Mouse (Mus musculus): Measurements from ENCODE around the gene 0610040J01Rik. TPM values are rescaled to one million over a fixed set of nuclear protein-coding genes. Genes with fewer than 3 reads are reported as not detected.
A peak's percentile ranks its signal among the peaks of the same experiment; 100 is the strongest.

Gene 0610040J01Rik
- polyA plus RNA-seq, 1 experiment from 2014 or later, result 1.4 TPM

DNA sequence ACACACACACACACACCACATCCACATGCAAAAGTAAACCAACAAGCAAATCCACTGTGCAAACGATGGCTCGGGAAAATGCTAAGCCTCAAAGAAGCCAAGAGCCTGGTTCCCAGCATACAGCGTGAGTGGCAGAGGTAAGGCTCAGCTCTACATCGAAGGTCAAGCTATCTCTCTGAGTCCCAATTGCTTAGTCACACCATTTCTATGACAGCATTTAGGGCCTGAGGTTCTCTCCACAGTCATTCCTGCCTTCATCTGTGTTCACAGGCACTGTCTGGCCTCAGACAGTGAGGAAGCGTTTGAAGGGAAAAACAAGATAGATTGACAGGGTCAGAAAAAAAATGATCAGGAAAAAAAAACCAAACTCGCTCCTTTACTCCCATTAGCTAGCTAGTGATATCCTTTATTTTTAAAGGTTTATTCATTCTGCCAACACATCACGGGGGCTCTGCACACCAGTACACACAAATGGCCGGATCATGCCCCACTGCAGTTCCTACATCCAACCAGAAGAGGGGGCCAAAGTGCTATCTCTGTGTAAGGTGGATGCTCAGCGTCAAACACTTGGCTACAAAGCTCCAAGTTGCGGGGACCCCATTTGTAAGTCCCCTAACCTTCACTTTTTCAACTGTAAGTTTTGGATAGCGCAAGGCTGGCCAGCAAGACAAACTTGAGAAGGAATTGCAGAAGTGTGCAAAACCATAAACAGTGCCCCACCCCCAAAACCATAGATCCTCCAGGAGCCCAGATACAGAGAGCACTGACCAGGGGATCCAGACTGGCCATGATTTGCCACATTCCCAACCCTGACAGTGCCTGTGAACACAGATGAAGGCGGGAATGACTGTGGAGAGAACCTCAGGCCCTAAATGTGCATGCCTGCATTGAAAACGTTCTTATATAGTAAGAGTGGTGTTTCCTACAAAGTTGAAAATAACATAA, 94.3 kb downstream of the 0610040J01Rik start:
- no peak for ATAC-seq (replicated peaks; ENCODE audit: insufficient number of reproducible peaks, insufficient read depth, low FRiP score, low read depth)
- peaks cover 35% of the 10 kb centered on the region for H3K27me3 ChIP-seq
- 37% methylated on average over 13 of the region's 13 CpGs for WGBS

GRCm38 (mm10) chr5:63907513-63907912, 95.3 kb downstream of the 0610040J01Rik start:
- Histone ChIP-seq H3K36me3 (no peaks in the 10 kb centered on the region), H3K9ac (no peak overlapping the region), H3K4me2 (no peak overlapping the region), H3K4me1 (replicated peaks) (no peaks in the 10 kb centered on the region; the same call in 1 of the 2 replicates), H3K9me3 (replicated peaks) (no peaks in the 10 kb centered on the region), H3K4me3 (no peak overlapping the region), H3K27ac (no peak overlapping the region), H3K27me3 (peaks cover 35% of the 10 kb centered on the region)
- 45% methylated on average over 4 of the region's 4 CpGs for WGBS
- ATAC-seq (replicated peaks; ENCODE audit: insufficient number of reproducible peaks, insufficient read depth, low FRiP score, low read depth), result no peak

More for the DNA sequence above, 94.3 kb downstream of the 0610040J01Rik start:
- no peak overlapping the region for H3K4me3 ChIP-seq
- no peaks in the 10 kb centered on the region for H3K36me3 ChIP-seq
- no peaks in the 10 kb centered on the region for H3K9me3 ChIP-seq (replicated peaks)
- no peaks in the 10 kb centered on the region; the same call in 1 of the 2 replicates for H3K4me1 ChIP-seq (replicated peaks)
- no peak overlapping the region for H3K4me2 ChIP-seq
- no peak overlapping the region for H3K27ac ChIP-seq
- H3K9ac ChIP-seq, result no peak overlapping the region

GRCm38 (mm10) chr5:63910171-63910960, 98.2 kb downstream of the 0610040J01Rik start:
- no peaks in the 10 kb centered on the region; the same call in 1 of the 2 replicates for H3K4me1 ChIP-seq (replicated peaks)
- ATAC-seq (replicated peaks; ENCODE audit: insufficient number of reproducible peaks, insufficient read depth, low FRiP score, low read depth), result no peak
- H3K9me3 ChIP-seq (replicated peaks), result no peaks in the 10 kb centered on the region
- peaks cover 31% of the 10 kb centered on the region for H3K27me3 ChIP-seq
- H3K4me3 ChIP-seq, result no peak overlapping the region
- H3K4me2 ChIP-seq, result no peak overlapping the region
- no peak overlapping the region for H3K9ac ChIP-seq
- H3K27ac ChIP-seq, result no peak overlapping the region
- no peaks in the 10 kb centered on the region for H3K36me3 ChIP-seq
- WGBS, result 81% methylated on average over 10 of the region's 10 CpGs

GRCm38 (mm10) chr5:63914896-63915295, 102.7 kb downstream of the 0610040J01Rik start:
- H3K9ac ChIP-seq, result no peak overlapping the region
- H3K9me3 ChIP-seq (replicated peaks), result no peaks in the 10 kb centered on the region
- H3K27ac ChIP-seq, result no peak overlapping the region
- H3K27me3 ChIP-seq, result peaks cover 8% of the 10 kb centered on the region; the same call in 1 of the 2 replicates
- H3K4me2 ChIP-seq, result no peak overlapping the region
- H3K4me1 ChIP-seq (replicated peaks), result 0 out of 2 replicates have a peak, but pooled peaks cover 4% of the 10 kb centered on the region
- no peaks in the 10 kb centered on the region for H3K36me3 ChIP-seq
- no peak for ATAC-seq (replicated peaks; ENCODE audit: insufficient number of reproducible peaks, insufficient read depth, low FRiP score, low read depth)
- 50% methylated on average over 1 of the region's 1 CpGs for WGBS
- H3K4me3 ChIP-seq, result no peak overlapping the region

DNA sequence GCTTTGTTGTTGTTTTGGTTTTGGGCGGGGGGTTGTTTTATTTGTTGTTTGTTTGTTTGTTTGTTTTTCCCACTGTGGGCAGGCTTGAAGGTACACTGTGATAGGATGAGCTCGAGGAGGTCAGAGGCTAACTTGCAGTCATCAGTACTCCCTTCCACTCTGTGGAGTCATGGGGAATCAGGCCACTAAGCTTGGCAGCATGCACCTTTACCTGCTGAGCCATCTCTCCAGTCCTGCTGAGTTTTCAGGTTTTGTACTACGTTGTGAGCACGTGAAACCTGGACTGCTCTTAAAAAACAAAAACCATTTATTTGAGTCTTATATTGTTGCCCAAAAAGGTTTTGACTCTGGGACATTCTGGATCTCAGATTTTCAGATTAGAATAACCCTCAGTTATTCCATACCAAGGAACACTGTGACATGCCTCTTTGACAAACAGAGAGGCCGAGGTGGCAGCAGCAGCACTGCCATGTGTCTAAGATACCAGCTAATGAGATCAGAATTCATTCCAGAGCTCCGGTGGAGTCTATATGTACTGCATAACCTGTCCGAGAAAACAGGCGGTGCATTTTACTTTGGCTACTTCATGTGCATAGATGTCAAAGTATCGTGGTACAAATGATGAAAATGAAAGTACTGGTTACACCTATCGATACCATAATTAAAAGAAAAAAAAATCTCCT, 104.4 kb downstream of the 0610040J01Rik start:
- ATAC-seq (replicated peaks; ENCODE audit: insufficient number of reproducible peaks, insufficient read depth, low FRiP score, low read depth), result no peak
- Histone ChIP-seq H3K36me3 (no peaks in the 10 kb centered on the region), H3K4me1 (replicated peaks) (0 out of 2 replicates have a peak, but pooled peaks cover 4% of the 10 kb centered on the region), H3K27me3 (0 out of 2 replicates have a peak, but pooled peaks cover 2% of the 10 kb centered on the region), H3K4me2 (no peak overlapping the region), H3K9ac (no peak overlapping the region), H3K27ac (no peak overlapping the region), H3K4me3 (no peak overlapping the region), H3K9me3 (replicated peaks) (no peaks in the 10 kb centered on the region)
- WGBS, result 84% methylated on average over 10 of the region's 10 CpGs

DNA sequence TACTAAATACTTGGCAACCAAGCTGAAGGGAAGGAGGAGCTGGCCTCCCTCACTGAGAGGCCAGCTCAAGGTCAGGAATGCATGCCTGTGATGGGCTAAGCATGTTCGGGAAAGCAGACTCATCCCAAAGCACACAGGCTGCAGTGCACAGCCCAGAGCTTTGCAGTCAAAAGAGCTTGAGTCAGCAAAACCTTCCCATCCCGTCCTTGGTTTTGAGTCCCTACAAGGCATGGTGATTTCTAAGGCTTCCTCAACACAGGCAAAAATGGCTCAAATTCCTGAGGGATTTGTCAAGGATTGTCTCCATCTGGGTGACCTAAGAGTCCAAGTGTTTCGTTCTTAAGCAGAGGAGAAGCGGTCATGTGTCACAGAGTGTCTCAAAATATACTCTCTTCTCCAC, 106.0 kb downstream of the 0610040J01Rik start:
- Histone ChIP-seq H3K27ac (no peak overlapping the region), H3K9me3 (replicated peaks) (no peaks in the 10 kb centered on the region), H3K36me3 (no peaks in the 10 kb centered on the region), H3K27me3 (0 out of 2 replicates have a peak, but pooled peaks cover 2% of the 10 kb centered on the region), H3K4me1 (replicated peaks) (0 out of 2 replicates have a peak, but pooled peaks cover 4% of the 10 kb centered on the region), H3K4me2 (no peak overlapping the region), H3K4me3 (no peak overlapping the region), H3K9ac (no peak overlapping the region)
- ATAC-seq (replicated peaks; ENCODE audit: insufficient number of reproducible peaks, insufficient read depth, low FRiP score, low read depth), result no peak
- WGBS, result 51% methylated on average over 4 of the region's 4 CpGs

DNA sequence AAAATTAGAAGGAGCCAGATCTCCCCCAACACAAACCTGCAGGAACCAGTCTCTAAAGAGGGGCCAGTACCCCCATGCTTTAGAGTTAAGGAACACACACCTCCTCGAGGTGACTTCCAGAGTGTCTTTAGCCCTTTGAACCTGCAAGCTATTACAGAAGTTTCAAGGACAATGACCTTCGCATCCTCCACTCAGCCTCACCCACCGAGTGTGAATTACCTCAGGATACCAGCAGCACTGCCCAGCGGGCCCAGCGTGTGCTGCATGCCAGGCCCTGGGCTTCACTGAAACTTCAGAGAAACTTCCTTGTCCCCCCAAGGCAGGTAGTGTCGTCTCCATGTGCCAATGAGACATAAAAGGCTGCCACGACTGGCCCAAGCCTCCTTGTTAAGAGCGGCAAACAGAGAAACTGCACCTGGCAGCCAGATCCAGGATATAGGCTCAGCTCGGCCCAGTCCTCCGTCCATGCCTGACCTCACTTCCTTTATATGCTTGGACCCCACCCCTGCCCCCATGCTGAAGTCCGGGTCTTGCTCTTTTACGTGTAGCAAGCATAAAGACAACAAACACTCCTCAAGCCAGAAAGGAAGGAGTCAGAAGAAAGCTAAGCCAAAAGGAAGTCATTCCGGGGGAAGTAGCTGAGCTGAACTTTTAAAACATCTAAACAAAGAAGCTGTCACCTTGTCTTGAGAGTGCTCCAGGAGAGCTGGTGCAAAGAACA, 111.3 kb downstream of the 0610040J01Rik start:
- no peak overlapping the region for H3K9ac ChIP-seq
- 0 out of 2 replicates have a peak, but pooled peaks have one; percentile 14 for ATAC-seq (replicated peaks; ENCODE audit: insufficient number of reproducible peaks, insufficient read depth, low FRiP score, low read depth)
- no peaks in the 10 kb centered on the region for H3K27me3 ChIP-seq
- H3K4me1 ChIP-seq (replicated peaks), result no peaks in the 10 kb centered on the region
- peaks cover 5% of the 10 kb centered on the region; the same call in 1 of the 2 replicates for H3K9me3 ChIP-seq (replicated peaks)
- H3K36me3 ChIP-seq, result peaks cover 4% of the 10 kb centered on the region; the same call in 1 of the 2 replicates
- H3K27ac ChIP-seq, result 0 out of 2 replicates have a peak overlapping the region, but pooled peaks have one; percentile 11
- no peak overlapping the region for H3K4me3 ChIP-seq
- no peak overlapping the region for H3K4me2 ChIP-seq
- 75% methylated on average over 13 of the region's 13 CpGs for WGBS

DNA sequence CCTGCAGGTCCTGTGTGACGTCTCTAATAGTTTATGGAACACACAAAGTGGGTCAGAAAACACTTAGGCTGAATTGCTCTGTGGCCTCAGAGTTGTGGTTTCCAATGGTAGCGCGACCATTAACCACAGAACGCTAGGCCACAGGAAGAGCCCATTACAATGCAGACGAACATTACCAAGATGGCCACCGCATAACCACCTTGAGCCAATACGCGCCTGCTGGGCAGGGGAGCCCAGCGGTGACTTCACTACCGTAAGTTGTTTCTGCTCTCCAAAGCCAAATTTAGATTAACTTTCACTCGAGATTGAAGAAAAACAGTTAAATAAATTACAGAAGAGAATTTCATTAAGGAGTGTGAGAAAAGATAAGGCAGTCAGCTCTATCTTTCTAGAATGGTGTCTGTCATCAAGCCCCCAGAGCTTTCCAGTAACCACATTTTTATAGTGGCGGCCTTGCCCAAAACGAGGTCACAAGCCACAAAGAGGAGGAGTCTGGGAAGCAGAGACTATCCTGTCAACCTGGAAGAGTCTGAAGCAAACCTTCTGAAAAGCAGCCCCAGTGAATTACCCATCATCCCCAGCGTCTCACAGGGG, 113.0 kb downstream of the 0610040J01Rik start:
- H3K27me3 ChIP-seq, result no peaks in the 10 kb centered on the region
- 79% methylated on average over 14 of the region's 14 CpGs for WGBS
- H3K27ac ChIP-seq, result no peak overlapping the region
- peaks cover 4% of the 10 kb centered on the region; the same call in 1 of the 2 replicates for H3K36me3 ChIP-seq
- H3K4me3 ChIP-seq, result no peak overlapping the region
- H3K9ac ChIP-seq, result no peak overlapping the region
- ATAC-seq (replicated peaks; ENCODE audit: insufficient number of reproducible peaks, insufficient read depth, low FRiP score, low read depth), result no peak
- peaks cover 5% of the 10 kb centered on the region; the same call in 1 of the 2 replicates for H3K9me3 ChIP-seq (replicated peaks)
- H3K4me2 ChIP-seq, result no peak overlapping the region
- H3K4me1 ChIP-seq (replicated peaks), result no peaks in the 10 kb centered on the region

DNA sequence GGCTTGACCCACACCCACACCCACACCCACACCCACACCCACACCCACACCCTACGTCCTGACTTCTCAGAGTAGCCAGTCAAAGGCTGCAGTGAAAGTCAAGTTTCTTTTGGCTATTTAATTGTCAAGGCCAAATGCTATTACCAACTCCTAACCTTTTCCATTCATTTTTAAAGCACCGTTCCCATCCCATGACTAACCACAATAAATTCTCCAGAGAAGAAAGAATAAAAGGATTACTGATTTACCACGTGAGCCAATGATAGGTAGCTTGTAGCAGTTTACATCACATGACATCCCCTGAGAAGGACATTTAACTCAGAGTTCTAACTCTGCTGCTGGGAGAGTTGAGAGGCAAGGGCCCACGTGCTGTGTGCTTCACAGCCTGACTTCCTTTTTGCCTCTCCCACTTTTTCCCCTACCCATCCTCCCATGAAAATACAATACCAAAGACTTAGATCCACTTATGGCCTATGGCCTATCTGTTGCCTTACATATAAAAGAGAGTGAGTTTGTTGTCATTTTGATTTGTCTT, 118.7 kb downstream of the 0610040J01Rik start:
- no peaks in the 10 kb centered on the region for H3K27me3 ChIP-seq
- 70% methylated on average over 4 of the region's 4 CpGs for WGBS
- peaks cover 7% of the 10 kb centered on the region for H3K4me1 ChIP-seq (replicated peaks)
- no peak overlapping the region for H3K27ac ChIP-seq
- ATAC-seq (replicated peaks; ENCODE audit: insufficient number of reproducible peaks, insufficient read depth, low FRiP score, low read depth), result no peak
- peaks cover 4% of the 10 kb centered on the region; the same call in 1 of the 2 replicates for H3K36me3 ChIP-seq
- no peak overlapping the region for H3K9ac ChIP-seq
- H3K4me3 ChIP-seq, result no peak overlapping the region
- peaks cover 5% of the 10 kb centered on the region; the same call in 1 of the 2 replicates for H3K9me3 ChIP-seq (replicated peaks)
- no peak overlapping the region for H3K4me2 ChIP-seq

- Histone ChIP-seq H3K9me3 (replicated peaks) (no peaks in the 10 kb centered on the region; the same call in 1 of the 2 replicates), H3K9ac (no peak overlapping the region), H3K4me3 (no peak overlapping the region), H3K36me3 (no peaks in the 10 kb centered on the region), H3K27me3 (no peaks in the 10 kb centered on the region), H3K27ac (peak overlapping the region; percentile 9; the same call in 1 of the 2 replicates), H3K4me1 (replicated peaks) (peaks cover 7% of the 10 kb centered on the region), H3K4me2 (no peak overlapping the region)
- 39% methylated on average over 10 of the region's 10 CpGs for WGBS
- no peak for ATAC-seq (replicated peaks; ENCODE audit: insufficient number of reproducible peaks, insufficient read depth, low FRiP score, low read depth)
Observed at GRCm38 (mm10) chr5:63932829-63933228, 120.7 kb downstream of the 0610040J01Rik start.
